Mouse (Mus musculus): Measurements from ENCODE around the gene Kcnmb3. TPM values are rescaled to one million over a fixed set of nuclear protein-coding genes. Genes with fewer than 3 reads are reported as not detected.
A peak's percentile ranks its signal among the peaks of the same experiment; 100 is the strongest.

Gene Kcnmb3
- polyA plus RNA-seq, 1 experiment from 2014 or later, result 0.28 TPM

GRCm38 (mm10) chr3:32486543-32486942 is 5.5 kb downstream of the Kcnmb3 start:
- H3K4me3 ChIP-seq (ENCODE audit: low read depth, low read length), result no peak overlapping the region
- DNase-seq (ENCODE audit: low spot score), result no peak
- H3K27ac ChIP-seq (replicated peaks; ENCODE audit: low read depth, low read length), result no peak overlapping the region
- no peaks in the 10 kb centered on the region for H3K4me1 ChIP-seq (ENCODE audit: control insufficient read depth, insufficient read depth, low read length)
- H3K27me3 ChIP-seq (ENCODE audit: control insufficient read depth, insufficient read depth, low read length), result no peaks in the 10 kb centered on the region
- 88% methylated on average over 4 of the region's 4 CpGs for WGBS
- no peak overlapping the region for H3K9ac ChIP-seq (ENCODE audit: low read length)
- H3K4me2 ChIP-seq (ENCODE audit: low read depth, severe bottlenecking), result no peak overlapping the region
- no peaks in the 10 kb centered on the region for H3K36me3 ChIP-seq (ENCODE audit: control insufficient read depth, insufficient read depth, low read length)
- ATAC-seq (ENCODE audit: insufficient number of reproducible peaks, low FRiP score, low TSS enrichment, low read depth), result no peak
- no peaks in the 10 kb centered on the region for H3K9me3 ChIP-seq (ENCODE audit: control insufficient read depth, low read length)

GRCm38 (mm10) chr3:32483035-32483434 is 9.0 kb downstream of the Kcnmb3 start:
- 76% methylated on average over 3 of the region's 3 CpGs for WGBS
- H3K4me2 ChIP-seq (ENCODE audit: low read depth, severe bottlenecking), result no peak overlapping the region
- ATAC-seq (ENCODE audit: insufficient number of reproducible peaks, low FRiP score, low TSS enrichment, low read depth) (no peak), DNase-seq (ENCODE audit: low spot score) (no peak)
- no peak overlapping the region for H3K27ac ChIP-seq (replicated peaks; ENCODE audit: low read depth, low read length)
- H3K36me3 ChIP-seq (ENCODE audit: control insufficient read depth, insufficient read depth, low read length), result no peaks in the 10 kb centered on the region
- no peaks in the 10 kb centered on the region for H3K27me3 ChIP-seq (ENCODE audit: control insufficient read depth, insufficient read depth, low read length)
- H3K9ac ChIP-seq (ENCODE audit: low read length), result no peak overlapping the region
- no peaks in the 10 kb centered on the region for H3K4me1 ChIP-seq (ENCODE audit: control insufficient read depth, insufficient read depth, low read length)
- no peaks in the 10 kb centered on the region for H3K9me3 ChIP-seq (ENCODE audit: control insufficient read depth, low read length)
- H3K4me3 ChIP-seq (ENCODE audit: low read depth, low read length), result no peak overlapping the region

- DNase-seq (ENCODE audit: low spot score), result no peak
- Histone ChIP-seq H3K4me1 (ENCODE audit: control insufficient read depth, insufficient read depth, low read length) (no peaks in the 10 kb centered on the region), H3K27ac (replicated peaks; ENCODE audit: low read depth, low read length) (no peak overlapping the region), H3K36me3 (ENCODE audit: control insufficient read depth, insufficient read depth, low read length) (no peaks in the 10 kb centered on the region), H3K4me3 (ENCODE audit: low read depth, low read length) (no peak overlapping the region), H3K4me2 (ENCODE audit: low read depth, severe bottlenecking) (no peak overlapping the region), H3K27me3 (ENCODE audit: control insufficient read depth, insufficient read depth, low read length) (no peaks in the 10 kb centered on the region), H3K9me3 (ENCODE audit: control insufficient read depth, low read length) (no peaks in the 10 kb centered on the region), H3K9ac (ENCODE audit: low read length) (no peak overlapping the region)
- no peak for ATAC-seq (ENCODE audit: insufficient number of reproducible peaks, low FRiP score, low TSS enrichment, low read depth)
- 83% methylated on average over 7 of the region's 7 CpGs for WGBS
Measured at GRCm38 (mm10) chr3:32479961-32480360, 12.1 kb downstream of the Kcnmb3 start.

- no peak overlapping the region for H3K27ac ChIP-seq (replicated peaks; ENCODE audit: low read depth, low read length)
- DNase-seq (ENCODE audit: low spot score), result no peak
- WGBS, result 91% methylated on average over 10 of the region's 10 CpGs
Measured at GRCm38 (mm10) chr3:32473184-32473583, 18.8 kb downstream of the Kcnmb3 start.

GRCm38 (mm10) chr3:32472191-32472900 is 19.7 kb downstream of the Kcnmb3 start:
- H3K36me3 ChIP-seq (ENCODE audit: control insufficient read depth, insufficient read depth, low read length), result no peaks in the 10 kb centered on the region
- H3K4me1 ChIP-seq (ENCODE audit: control insufficient read depth, insufficient read depth, low read length), result peaks cover 6% of the 10 kb centered on the region; the same call in 1 of the 2 replicates
- no peaks in the 10 kb centered on the region for H3K9me3 ChIP-seq (ENCODE audit: control insufficient read depth, low read length)
- no peak overlapping the region for H3K4me3 ChIP-seq (ENCODE audit: low read depth, low read length)
- no peak overlapping the region for H3K9ac ChIP-seq (ENCODE audit: low read length)
- no peaks in the 10 kb centered on the region for H3K27me3 ChIP-seq (ENCODE audit: control insufficient read depth, insufficient read depth, low read length)
- WGBS, result 76% methylated on average over 14 of the region's 14 CpGs
- no peak for DNase-seq (ENCODE audit: low spot score)
- ATAC-seq (ENCODE audit: insufficient number of reproducible peaks, low FRiP score, low TSS enrichment, low read depth), result no peak
- no peak overlapping the region for H3K27ac ChIP-seq (replicated peaks; ENCODE audit: low read depth, low read length)
- no peak overlapping the region for H3K4me2 ChIP-seq (ENCODE audit: low read depth, severe bottlenecking)

More at GRCm38 (mm10) chr3:32473184-32473583, 18.8 kb downstream of the Kcnmb3 start:
- ATAC-seq (ENCODE audit: insufficient number of reproducible peaks, low FRiP score, low TSS enrichment, low read depth), result no peak
- Histone ChIP-seq H3K36me3 (ENCODE audit: control insufficient read depth, insufficient read depth, low read length) (no peaks in the 10 kb centered on the region), H3K4me2 (ENCODE audit: low read depth, severe bottlenecking) (no peak overlapping the region), H3K4me3 (ENCODE audit: low read depth, low read length) (no peak overlapping the region), H3K27me3 (ENCODE audit: control insufficient read depth, insufficient read depth, low read length) (no peaks in the 10 kb centered on the region), H3K9me3 (ENCODE audit: control insufficient read depth, low read length) (no peaks in the 10 kb centered on the region), H3K9ac (ENCODE audit: low read length) (no peak overlapping the region), H3K4me1 (ENCODE audit: control insufficient read depth, insufficient read depth, low read length) (peaks cover 6% of the 10 kb centered on the region; the same call in 1 of the 2 replicates)

- WGBS, result 44% methylated on average over 6 of the region's 6 CpGs
- Histone ChIP-seq H3K27me3 (ENCODE audit: control insufficient read depth, insufficient read depth, low read length) (no peaks in the 10 kb centered on the region), H3K9me3 (ENCODE audit: control insufficient read depth, low read length) (no peaks in the 10 kb centered on the region), H3K27ac (replicated peaks; ENCODE audit: low read depth, low read length) (peak overlapping the region; percentile 47), H3K36me3 (ENCODE audit: control insufficient read depth, insufficient read depth, low read length) (no peaks in the 10 kb centered on the region), H3K4me2 (ENCODE audit: low read depth, severe bottlenecking) (no peak overlapping the region), H3K4me1 (ENCODE audit: control insufficient read depth, insufficient read depth, low read length) (peaks cover 6% of the 10 kb centered on the region; the same call in 1 of the 2 replicates), H3K9ac (ENCODE audit: low read length) (no peak overlapping the region), H3K4me3 (ENCODE audit: low read depth, low read length) (no peak overlapping the region)
- ATAC-seq (ENCODE audit: insufficient number of reproducible peaks, low FRiP score, low TSS enrichment, low read depth) (peak; percentile 59), DNase-seq (ENCODE audit: low spot score) (no peak)
Measured at GRCm38 (mm10) chr3:32471098-32471497, 20.9 kb downstream of the Kcnmb3 start.

GRCm38 (mm10) chr3:32470449-32470848 is 21.6 kb downstream of the Kcnmb3 start:
- H3K36me3 ChIP-seq (ENCODE audit: control insufficient read depth, insufficient read depth, low read length), result no peaks in the 10 kb centered on the region
- no peaks in the 10 kb centered on the region for H3K9me3 ChIP-seq (ENCODE audit: control insufficient read depth, low read length)
- 68% methylated on average over 7 of the region's 7 CpGs for WGBS
- H3K9ac ChIP-seq (ENCODE audit: low read length), result no peak overlapping the region
- H3K4me1 ChIP-seq (ENCODE audit: control insufficient read depth, insufficient read depth, low read length), result peaks cover 6% of the 10 kb centered on the region; the same call in 1 of the 2 replicates
- H3K27me3 ChIP-seq (ENCODE audit: control insufficient read depth, insufficient read depth, low read length), result no peaks in the 10 kb centered on the region
- H3K4me2 ChIP-seq (ENCODE audit: low read depth, severe bottlenecking), result no peak overlapping the region
- DNase-seq (ENCODE audit: low spot score), result no peak
- ATAC-seq (ENCODE audit: insufficient number of reproducible peaks, low FRiP score, low TSS enrichment, low read depth), result no peak
- H3K27ac ChIP-seq (replicated peaks; ENCODE audit: low read depth, low read length), result peak overlapping the region; percentile 47; the same call in 1 of the 2 replicates
- no peak overlapping the region for H3K4me3 ChIP-seq (ENCODE audit: low read depth, low read length)

GRCm38 (mm10) chr3:32468411-32468810 is 23.6 kb downstream of the Kcnmb3 start:
- Histone ChIP-seq H3K27me3 (ENCODE audit: control insufficient read depth, insufficient read depth, low read length) (no peaks in the 10 kb centered on the region), H3K9ac (ENCODE audit: low read length) (no peak overlapping the region), H3K4me2 (ENCODE audit: low read depth, severe bottlenecking) (no peak overlapping the region), H3K36me3 (ENCODE audit: control insufficient read depth, insufficient read depth, low read length) (no peaks in the 10 kb centered on the region), H3K4me3 (ENCODE audit: low read depth, low read length) (no peak overlapping the region), H3K4me1 (ENCODE audit: control insufficient read depth, insufficient read depth, low read length) (peaks cover 6% of the 10 kb centered on the region; the same call in 1 of the 2 replicates), H3K9me3 (ENCODE audit: control insufficient read depth, low read length) (no peaks in the 10 kb centered on the region), H3K27ac (replicated peaks; ENCODE audit: low read depth, low read length) (no peak overlapping the region)
- WGBS, result 75% methylated on average over 4 of the region's 4 CpGs
- ATAC-seq (ENCODE audit: insufficient number of reproducible peaks, low FRiP score, low TSS enrichment, low read depth) (no peak), DNase-seq (ENCODE audit: low spot score) (no peak)

All from limb, embryonic 11.5 days (tissue).